Mouse (Mus musculus) left cerebral cortex, postnatal 4 days (tissue): Measurements from ENCODE around the gene Arhgef12. TPM values are rescaled to one million over a fixed set of nuclear protein-coding genes. Genes with fewer than 3 reads are reported as not detected.
A peak's percentile ranks its signal among the peaks of the same experiment; 100 is the strongest.

ENCODE experiments used
- DNase-seq: peaks from one replicate; pipeline ENCODE4 v3.0.0-alpha.2; 2022
- intact Hi-C: fragments of 180-260 bp; cut with DNase I; formaldehyde crosslinking; loops from one replicate; pipeline ENCODE4 v1.15.1; 2025
- total RNA-seq, 2 experiments: library from RNA; stranded (reverse); gene quantifications; 2 replicates each; pipeline ENCODE4 v1.2.3; 2021

Gene Arhgef12
- total RNA-seq, 2 experiments from 2014 or later = 185 to 199 TPM

DNA sequence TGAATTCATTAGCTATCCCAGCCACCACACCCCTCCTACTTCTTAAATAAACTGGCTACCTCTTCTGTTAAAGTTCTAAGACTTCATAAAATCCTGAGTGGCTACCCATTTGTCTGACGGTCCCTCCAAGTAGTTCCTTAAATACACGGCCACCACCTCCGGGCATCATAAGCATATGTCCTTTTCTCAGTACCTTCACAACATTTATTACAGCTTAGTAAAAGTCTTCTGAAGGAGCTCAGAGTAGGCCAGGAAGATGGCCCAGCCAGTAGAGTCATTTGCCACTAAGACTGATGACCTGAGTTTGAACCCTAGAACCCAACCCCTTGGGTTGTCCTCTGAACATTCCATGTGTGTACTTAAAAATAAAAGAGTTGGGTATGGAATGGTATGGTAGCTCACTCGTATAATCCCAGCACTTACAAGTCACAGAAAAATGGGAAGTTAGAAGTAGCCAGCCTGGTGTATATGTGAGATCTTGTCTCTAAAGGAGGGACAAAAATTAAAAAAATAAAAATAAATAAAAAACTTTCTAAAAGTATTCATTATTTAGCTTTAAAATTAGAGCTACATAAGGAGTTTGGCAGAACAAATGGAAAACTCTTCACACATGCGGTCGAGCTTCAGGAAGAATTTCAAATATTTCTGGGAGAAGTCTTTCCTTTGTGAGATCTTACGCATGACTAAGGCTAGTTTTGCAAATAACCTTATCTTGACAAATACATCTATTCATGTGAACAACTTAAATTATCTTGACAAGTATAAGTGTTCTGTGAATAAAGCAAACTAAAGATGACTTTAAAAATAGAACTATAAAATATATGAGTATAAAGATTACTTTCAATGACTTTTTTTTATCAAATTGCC, 22.3 kb downstream of the Arhgef12 start:
- DNase-seq = no peak
- intact Hi-C loops = no loop called here

DNA sequence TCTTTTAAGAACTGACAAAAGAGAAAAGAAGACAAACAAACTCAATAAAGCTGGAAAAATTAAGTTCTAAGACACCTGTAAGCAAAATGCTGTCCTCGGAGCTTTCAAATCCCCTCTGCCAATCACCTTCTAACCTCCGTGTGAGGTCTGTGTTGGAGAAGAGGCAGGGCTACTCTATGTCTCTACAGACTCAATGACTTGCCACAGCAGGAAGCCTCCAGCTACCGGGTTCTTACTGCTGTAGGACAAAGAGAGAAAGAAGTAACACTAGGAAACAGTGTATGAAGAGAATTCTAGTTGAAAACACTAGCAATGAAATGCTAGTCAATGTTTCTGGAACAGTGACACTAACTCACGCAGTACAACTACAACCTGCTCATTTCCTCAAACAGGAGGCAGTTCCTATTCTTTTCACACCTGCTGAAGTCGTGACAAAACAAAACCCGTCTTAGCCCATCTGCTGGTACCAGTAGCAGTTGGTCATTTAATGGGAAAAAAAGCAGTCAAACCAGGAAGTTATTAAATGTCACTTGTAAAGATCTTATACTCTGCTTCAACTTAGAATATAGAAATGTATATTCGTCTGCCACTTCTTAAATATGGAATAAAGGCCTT, 23.5 kb downstream of the Arhgef12 start:
- DNase-seq = no peak
- intact Hi-C loops = no loop called here

DNA sequence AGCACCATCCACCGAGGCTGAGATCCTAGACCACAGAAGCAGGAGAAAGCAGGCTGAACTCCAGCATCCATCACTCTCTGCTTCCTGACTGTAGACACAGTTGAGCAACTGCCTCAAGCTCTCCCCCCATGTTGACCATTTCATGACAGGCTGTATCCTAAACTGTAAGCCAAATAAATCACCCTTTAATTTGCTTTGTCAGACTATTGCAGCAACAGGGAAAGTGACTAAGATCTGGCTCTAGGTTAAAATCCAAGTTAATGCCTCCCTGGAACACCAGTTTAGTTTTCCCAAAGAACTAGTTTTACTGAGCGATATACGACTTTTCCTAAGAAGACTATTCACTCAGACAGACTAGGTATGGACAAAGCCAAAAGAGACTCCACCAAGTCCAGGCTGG, 28.3 kb downstream of the Arhgef12 start:
- intact Hi-C loops = no loop called here
- DNase-seq = no peak

- intact Hi-C loops = no loop called here
- no peak for DNase-seq
Observed at GRCm38 (mm10) chr9:43076163-43076562, 30.9 kb downstream of the Arhgef12 start.

DNA sequence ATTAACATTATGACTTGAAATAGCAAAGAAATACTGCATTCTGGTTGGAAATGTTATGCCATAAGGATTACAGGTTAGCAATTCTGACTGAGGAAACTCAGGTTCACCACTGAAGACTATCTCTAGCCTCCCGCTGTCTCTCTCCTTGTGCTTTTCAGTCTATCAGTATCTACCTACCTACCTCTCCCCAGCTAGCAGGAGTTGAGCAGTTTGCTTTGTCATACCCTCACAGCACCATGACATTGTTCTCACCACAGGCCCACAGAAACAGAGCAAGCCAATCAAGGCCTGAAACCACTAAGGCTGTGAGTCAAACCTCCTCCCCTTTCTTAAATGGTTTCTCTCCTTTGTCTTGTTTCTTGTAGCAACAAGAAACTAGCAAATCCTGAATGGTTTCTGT, 32.4 kb downstream of the Arhgef12 start:
- DNase-seq = no peak
- intact Hi-C loops = loop anchor here (5.0 kb wide), 1 partner anchor 33 kb away; the partner anchor contains the start of gene Arhgef12

- DNase-seq = no peak
- intact Hi-C loops = loop anchor here (5.0 kb wide), 1 partner anchor 36 kb away; the partner anchor contains the start of gene Arhgef12
Observed at GRCm38 (mm10) chr9:43071741-43072140, 35.3 kb downstream of the Arhgef12 start.

- intact Hi-C loops = loop anchor here (5.0 kb wide), 1 partner anchor 36 kb away; the partner anchor contains the start of gene Arhgef12
- DNase-seq = peak; percentile 2
Observed at GRCm38 (mm10) chr9:43071176-43071575, 35.9 kb downstream of the Arhgef12 start.

- DNase-seq = no peak
- intact Hi-C loops = loop anchor here (5.0 kb wide), 1 partner anchor 37 kb away; the partner anchor contains the start of gene Arhgef12
Observed at GRCm38 (mm10) chr9:43070566-43070965, 36.5 kb downstream of the Arhgef12 start.

- intact Hi-C loops = loop anchor here (5.0 kb wide), 1 partner anchor 37 kb away; the partner anchor contains the start of gene Arhgef12
- DNase-seq = no peak
Observed at GRCm38 (mm10) chr9:43070153-43070552, 36.9 kb downstream of the Arhgef12 start.

DNA sequence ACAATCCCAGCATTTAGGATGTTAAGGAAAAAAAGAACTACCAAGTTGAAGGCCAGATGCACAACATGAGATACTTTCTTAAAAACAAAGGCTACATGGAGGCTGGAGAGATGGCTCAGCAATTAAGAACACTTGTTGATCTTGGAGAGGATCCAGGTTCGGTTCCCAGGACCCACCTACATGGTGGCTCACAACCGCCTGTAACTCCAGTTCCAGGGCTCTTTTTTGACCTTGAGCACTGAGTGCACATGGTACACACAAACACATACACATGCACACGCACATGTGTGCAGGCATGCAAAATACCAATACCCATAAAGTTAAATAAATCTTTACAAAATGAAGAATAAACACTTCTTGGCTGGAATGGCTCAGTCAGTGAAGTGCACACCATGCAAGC, 39.1 kb downstream of the Arhgef12 start:
- intact Hi-C loops = no loop called here
- DNase-seq = no peak

GRCm38 (mm10) chr9:43065231-43065630, 41.8 kb downstream of the Arhgef12 start:
- intact Hi-C loops = no loop called here
- no peak for DNase-seq

- DNase-seq = no peak
- intact Hi-C loops = no loop called here
Observed at GRCm38 (mm10) chr9:43061545-43061944, 45.5 kb downstream of the Arhgef12 start.

DNA sequence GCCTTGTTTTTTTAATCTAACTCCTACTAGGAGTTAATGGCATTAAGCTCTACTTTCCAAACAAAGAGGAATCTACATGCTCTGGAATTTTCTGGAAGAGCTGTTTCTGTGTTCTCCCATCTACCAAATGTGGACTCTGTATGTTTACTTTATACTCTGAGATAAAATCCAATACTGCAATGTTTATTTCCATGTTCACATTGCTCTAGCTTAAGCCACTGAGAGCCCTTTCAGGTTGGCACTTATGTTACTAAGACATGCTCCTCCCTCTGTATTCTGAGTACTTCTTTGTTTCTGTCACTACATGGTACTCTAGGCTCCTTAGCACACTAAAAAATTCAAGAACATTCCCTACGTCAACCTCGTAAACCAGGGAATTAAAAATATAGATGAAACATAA, 56.6 kb downstream of the Arhgef12 start:
- DNase-seq = no peak
- intact Hi-C loops = no loop called here

DNA sequence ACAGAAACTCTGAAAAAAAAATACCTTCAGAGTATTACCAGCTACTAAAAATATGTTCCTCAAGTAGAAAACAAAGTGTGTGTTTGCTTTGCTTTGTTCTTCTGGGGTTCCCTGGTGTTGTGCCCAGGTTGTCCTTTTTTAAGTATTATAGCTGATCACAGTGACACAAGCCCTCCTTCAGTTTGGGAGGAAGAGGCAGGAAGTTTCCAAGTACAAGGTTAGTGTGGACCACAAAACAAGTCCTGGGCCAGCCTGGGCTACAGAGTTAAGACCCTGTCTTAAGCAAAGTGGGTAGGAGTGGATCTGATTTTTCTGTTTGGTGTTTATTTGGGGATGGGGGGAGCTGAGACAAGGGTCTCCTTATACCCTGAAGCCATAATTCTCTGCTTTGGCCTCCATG, 62.6 kb downstream of the Arhgef12 start:
- DNase-seq = no peak
- intact Hi-C loops = no loop called here

GRCm38 (mm10) chr9:43038466-43038865, 68.6 kb downstream of the Arhgef12 start:
- no peak for DNase-seq
- intact Hi-C loops = no loop called here

GRCm38 (mm10) chr9:43035208-43035607, 71.8 kb downstream of the Arhgef12 start:
- DNase-seq = no peak
- intact Hi-C loops = no loop called here

DNA sequence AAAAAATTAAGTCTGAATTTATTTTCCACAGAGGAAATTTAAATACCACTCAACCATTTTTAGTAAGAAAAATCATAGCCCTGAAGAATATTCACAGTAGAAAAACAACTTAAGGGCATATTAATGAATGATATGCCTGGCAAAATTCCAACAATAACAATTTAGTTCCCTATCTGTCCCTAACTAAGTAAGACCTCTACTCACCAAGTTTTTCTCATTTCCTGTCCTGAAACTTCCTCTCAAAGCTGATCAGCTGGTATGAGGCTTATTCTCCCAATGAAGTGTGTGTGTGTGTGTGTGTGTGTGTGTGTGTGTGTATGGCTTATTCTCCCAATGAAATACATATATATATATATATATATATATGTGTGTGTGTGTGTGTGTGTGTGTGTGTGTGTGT, 72.8 kb downstream of the Arhgef12 start:
- intact Hi-C loops = no loop called here
- no peak for DNase-seq

DNA sequence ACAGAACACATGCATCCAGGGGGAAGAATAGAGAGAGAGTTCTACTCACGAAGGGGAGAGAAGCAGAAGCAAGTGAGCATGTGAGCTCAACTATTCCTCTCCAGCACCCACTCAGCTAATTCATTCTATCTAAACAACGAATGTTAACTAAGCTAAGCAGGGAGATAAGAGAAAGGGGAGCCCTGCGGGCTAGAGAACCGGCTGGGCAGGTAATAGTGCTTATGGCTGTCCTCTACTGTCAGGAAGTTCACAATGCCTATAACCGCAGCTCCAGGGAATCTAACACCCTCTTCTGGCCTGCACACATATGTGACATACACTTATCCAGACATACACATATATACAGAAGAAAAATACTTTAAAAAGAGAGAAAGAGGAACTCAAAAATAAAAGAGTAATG, 79.3 kb downstream of the Arhgef12 start:
- intact Hi-C loops = no loop called here
- no peak for DNase-seq

DNA sequence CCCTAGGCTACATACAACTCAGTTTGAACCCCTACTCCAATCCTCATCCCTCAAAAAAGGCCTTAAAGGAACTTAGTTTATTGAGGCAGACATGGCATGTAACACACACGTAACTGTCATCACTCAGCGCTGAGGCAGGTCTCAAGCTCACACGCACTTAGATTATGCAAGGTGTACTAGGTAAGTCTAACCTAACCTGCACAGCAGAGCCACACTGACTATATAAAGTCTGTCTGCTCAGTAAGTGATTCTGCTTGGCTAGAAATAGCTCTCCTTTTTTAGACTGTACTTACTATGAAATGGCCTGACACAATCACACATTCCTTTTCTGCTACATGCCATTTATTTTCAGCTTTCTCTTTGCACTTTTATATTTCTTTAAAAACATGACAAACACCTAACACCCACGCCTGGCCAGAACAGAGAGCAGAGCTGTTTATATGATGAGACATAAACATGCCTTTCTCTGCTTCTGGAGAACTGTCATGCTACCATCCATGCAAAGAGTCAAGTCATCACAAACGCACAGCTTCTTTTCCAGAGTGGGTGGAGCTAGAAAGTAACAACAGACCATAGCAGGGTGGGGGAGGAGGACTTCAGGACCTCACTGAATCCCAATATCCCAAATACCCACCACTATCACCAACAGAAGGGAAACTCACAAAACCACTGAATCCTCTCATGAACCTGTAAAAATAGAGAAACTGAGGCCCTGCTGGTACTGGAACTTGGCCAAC, 85.4 kb downstream of the Arhgef12 start:
- intact Hi-C loops = no loop called here
- DNase-seq = no peak

DNA sequence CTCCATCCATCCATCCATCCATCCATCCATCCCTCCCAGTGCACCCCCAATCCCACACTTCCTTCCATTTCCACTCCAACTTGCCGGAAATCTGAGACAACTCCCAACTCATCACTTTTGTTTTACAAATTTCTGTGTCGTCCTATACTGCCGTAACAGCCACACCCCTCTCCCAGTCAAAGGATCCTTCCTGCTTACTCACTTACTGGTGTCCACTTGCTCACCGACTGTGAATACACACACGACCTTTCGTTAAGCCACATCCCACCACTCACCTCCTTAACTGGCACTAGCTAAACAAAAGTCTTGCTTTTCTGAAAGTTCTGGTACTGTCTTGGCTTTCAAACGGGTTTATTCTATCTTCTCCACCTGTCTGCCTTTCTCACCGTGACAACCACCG, 87.4 kb downstream of the Arhgef12 start:
- intact Hi-C loops = no loop called here
- DNase-seq = no peak

- DNase-seq = no peak
- intact Hi-C loops = no loop called here
Observed at GRCm38 (mm10) chr9:43015786-43016185, 91.3 kb downstream of the Arhgef12 start.
